Mouse (Mus musculus) limb, embryonic 10.5 days (tissue): Measurements from ENCODE around the gene E2f2. TPM values are rescaled to one million over a fixed set of nuclear protein-coding genes. Genes with fewer than 3 reads are reported as not detected.

Experiments used
- DNase-seq: peaks from one replicate; pipeline ENCODE4 v3.0.0-alpha.2; 2017; ENCODE audit warnings: low spot score
- H3K27ac ChIP-seq: fragments of 300-500 bp; sonication (generic); 2 replicates; pipeline ENCODE4 v1.5.1; 2016; ENCODE audit warnings: mild to moderate bottlenecking
- H3K27me3 ChIP-seq: fragments of 300-500 bp; sonication (generic); 2 replicates; pipeline ENCODE4 v1.6.1; 2016; ENCODE audit warnings: low read depth, mild to moderate bottlenecking; ENCODE audit not compliant: poor library complexity, severe bottlenecking
- H3K36me3 ChIP-seq: fragments of 300-500 bp; sonication (generic); 2 replicates; pipeline ENCODE4 v1.6.1; 2016; ENCODE audit warnings: mild to moderate bottlenecking, moderate library complexity
- H3K4me1 ChIP-seq: fragments of 300-500 bp; sonication (generic); 2 replicates; pipeline ENCODE4 v1.6.1; 2016
- H3K4me3 ChIP-seq: fragments of 300-500 bp; sonication (generic); 2 replicates; pipeline ENCODE4 v1.5.1; 2016; ENCODE audit warnings: mild to moderate bottlenecking, moderate library complexity
- H3K9me3 ChIP-seq: fragments of 300-500 bp; sonication (generic); replicated peaks from 2 replicates; pipeline ENCODE4 v1.6.1; 2016; ENCODE audit warnings: mild to moderate bottlenecking
- WGBS: fragments of 180-500 bp; shearing (Covaris S2); methylation state at CpG from one replicate; pipeline ENCODE4 v1.1.7; 2016; 5-methylcytosine and 5-hydroxymethylcytosine counted together
- polyA plus RNA-seq: library from polyadenylated mRNA; unstranded; fragments of >200 nt; fragmentation: Nextera tagmentation; extraction: Ambion mirVana; gene quantifications from 2 replicates; pipeline ENCODE4 v1.2.1, GENCODE M21; 2016

E2f2 gene
- polyA plus RNA-seq, 1 experiment from 2014 or later: 7.3 TPM

DNA sequence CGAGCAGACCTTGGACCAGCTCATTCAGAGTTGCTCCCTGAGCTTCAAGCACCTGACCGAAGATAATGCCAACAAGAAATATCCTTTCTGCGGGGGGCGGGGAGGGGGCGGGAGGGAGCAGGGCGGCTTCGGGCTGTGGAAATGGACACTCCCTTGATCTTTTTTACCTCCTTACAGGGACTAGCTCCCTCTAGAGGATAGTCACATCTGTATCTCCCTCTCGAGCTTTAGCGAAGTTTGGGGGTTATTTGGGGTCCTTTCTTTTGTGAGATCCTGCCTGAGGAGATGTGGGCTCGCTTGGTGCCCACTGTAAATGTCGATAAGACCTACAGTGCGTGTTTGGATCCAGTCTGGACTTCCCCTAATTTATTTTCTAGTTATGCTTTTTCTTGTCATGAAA lies 9.2 kb downstream of the E2f2 start:
- 19% methylated on average over 12 of the region's 12 CpGs for WGBS
- Histone ChIP-seq H3K27me3 (0 out of 2 replicates have a peak, but pooled peaks cover 8% of the 10 kb centered on the region), H3K27ac (no peak overlapping the region), H3K36me3 (peaks cover 35% of the 10 kb centered on the region), H3K4me1 (peaks cover 41% of the 10 kb centered on the region), H3K4me3 (0 out of 2 replicates have a peak overlapping the region, but pooled peaks have one; percentile 46), H3K9me3 (no peaks in the 10 kb centered on the region)
- DNase-seq: no peak

DNA sequence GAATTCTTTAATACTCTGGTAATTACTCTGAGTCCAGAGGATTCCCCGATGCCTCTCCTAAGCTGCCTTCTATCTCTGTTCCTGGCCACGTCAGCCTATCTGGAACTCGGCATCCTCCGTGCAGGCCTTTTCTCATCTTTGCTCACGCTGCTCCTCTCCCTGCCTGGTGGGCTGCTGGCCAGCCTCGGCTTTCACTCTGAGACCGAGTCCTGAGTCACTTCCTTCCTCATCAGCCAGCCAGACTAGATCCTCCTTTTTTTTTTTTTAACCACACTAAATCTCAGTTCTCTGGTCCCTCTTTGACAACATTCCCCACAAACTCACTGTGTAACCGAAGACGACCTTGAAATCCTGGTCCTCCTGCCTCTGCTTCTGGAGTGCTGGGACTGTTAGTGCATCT lies 13.2 kb downstream of the E2f2 start:
- Histone ChIP-seq H3K27me3 (0 out of 2 replicates have a peak, but pooled peaks cover 8% of the 10 kb centered on the region), H3K4me1 (peaks cover 11% of the 10 kb centered on the region), H3K4me3 (no peak overlapping the region), H3K36me3 (peaks cover 59% of the 10 kb centered on the region), H3K27ac (no peak overlapping the region), H3K9me3 (no peaks in the 10 kb centered on the region)
- WGBS: 87% methylated on average over 9 of the region's 9 CpGs
- no peak for DNase-seq

DNA sequence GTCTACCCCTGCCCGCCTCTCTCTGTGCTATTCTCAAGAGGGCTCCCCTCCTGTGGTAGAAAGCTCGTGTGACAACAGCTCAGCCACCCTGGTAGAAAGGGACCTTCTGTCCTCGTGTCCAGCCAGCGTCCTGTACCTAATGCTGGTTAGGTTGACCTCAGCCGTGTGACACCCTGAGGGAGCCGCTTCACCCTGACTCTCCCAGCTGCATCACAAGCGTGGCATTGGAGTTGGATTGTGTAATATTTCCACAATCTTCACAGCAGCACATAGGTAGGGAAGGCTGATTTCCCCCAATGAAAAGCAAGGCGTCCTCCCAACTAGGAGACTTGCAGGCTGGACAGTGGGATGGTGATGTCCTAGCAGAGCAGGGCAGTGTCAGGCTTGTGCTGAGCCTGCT lies 14.1 kb downstream of the E2f2 start:
- no peak overlapping the region for H3K27ac ChIP-seq
- no peak overlapping the region for H3K4me3 ChIP-seq
- H3K4me1 ChIP-seq: peaks cover 2% of the 10 kb centered on the region
- H3K9me3 ChIP-seq: no peaks in the 10 kb centered on the region
- WGBS: 83% methylated on average over 8 of the region's 8 CpGs
- H3K36me3 ChIP-seq: peaks cover 63% of the 10 kb centered on the region
- no peaks in the 10 kb centered on the region for H3K27me3 ChIP-seq
- DNase-seq: no peak

DNA sequence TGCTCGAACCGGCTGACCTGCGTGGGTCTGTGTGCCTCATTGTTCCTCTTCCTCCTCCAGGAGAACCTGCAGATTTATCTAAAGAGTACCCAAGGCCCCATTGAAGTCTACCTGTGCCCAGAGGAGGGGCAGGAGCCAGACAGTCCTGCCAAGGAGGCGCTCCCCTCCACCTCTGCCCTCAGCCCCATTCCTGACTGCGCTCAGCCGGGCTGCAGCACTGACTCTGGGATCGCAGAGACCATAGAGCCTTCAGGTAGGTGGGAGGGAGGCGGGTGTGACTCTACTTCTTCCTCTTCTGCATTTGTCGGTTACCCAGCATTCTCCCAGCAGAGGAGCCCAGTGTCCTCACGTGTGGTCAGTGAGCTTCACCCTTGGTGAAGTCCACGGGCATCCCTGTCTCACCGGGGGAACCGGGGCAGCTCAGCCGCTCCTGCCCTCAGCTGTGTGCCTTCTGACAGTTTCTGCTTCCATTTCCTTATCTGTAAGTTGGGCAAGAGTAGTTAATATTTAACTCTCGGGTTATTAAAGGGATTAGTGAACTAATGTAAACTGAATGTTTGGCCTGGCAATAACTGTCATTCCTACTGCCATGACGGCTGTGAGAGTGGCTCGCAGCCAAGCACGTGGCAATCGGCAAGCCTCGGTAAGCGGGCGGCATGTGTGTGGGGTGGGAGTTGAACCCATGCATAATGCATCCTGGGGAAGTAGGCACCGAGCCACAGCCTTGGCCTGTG lies 14.7 kb downstream of the E2f2 start:
- no peaks in the 10 kb centered on the region for H3K4me1 ChIP-seq
- no peak for DNase-seq
- no peak overlapping the region for H3K27ac ChIP-seq
- 88% methylated on average over 23 of the region's 23 CpGs for WGBS
- no peaks in the 10 kb centered on the region for H3K9me3 ChIP-seq
- H3K4me3 ChIP-seq: no peak overlapping the region
- H3K36me3 ChIP-seq: peaks cover 69% of the 10 kb centered on the region
- no peaks in the 10 kb centered on the region for H3K27me3 ChIP-seq

DNA sequence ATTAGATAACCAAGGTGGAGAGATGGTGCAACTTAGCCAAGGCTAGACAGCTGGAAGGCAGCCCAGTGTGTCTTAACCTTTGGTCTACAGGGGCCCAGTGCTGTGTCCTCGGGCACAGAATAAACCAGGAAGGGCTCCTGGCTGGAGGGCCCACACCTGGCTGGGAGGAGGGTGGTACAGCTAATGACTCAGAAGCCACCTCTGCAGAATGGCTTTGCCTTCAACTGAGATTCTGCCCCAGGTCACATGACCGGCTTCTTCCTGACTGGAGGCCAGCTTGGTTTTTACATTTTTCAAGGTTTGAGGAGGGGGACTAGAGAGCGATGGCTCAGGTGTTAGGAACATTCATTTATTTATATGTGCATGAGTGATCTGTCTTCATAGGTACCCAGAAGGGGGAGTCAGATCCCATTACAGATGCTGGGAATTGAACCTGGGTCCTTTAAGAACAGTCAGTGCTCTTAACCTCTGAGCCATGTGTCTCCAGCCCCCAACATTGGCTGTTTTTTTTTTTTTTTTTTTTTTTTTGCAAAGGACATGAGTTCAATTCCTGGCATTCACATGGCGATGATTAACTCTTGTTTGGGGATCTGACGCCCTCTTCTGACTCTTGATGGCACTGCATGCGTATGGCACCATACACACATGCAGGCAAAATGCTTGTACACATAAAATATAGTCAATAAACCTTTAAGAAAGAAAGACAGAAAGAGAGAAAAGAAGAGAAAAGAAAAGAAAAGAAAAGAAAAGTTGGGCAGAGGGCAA lies 17.0 kb downstream of the E2f2 start:
- WGBS: 83% methylated on average over 6 of the region's 6 CpGs
- peaks cover 85% of the 10 kb centered on the region for H3K36me3 ChIP-seq

DNA sequence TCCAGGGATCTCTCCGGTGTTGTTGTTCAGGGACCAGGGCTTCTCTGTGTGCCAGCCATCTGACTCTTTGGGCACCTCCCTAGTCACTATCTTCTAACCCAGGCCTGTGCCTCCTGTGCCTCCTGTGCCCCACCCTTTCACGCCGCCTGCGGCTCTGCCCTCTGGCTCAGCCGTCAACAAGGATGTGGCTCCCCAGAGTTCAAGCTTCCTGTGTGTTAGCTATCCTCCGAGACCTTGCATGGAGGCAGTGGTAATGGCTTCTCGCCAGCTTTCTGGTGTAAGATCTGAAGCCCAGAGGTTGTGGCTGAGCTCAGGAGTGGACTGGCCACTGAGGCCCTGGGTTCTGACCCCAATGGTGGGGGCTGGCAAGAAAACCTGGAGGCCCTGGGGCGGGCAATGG lies 17.7 kb downstream of the E2f2 start:
- H3K4me1 ChIP-seq: no peaks in the 10 kb centered on the region
- H3K4me3 ChIP-seq: no peak overlapping the region
- DNase-seq: no peak
- WGBS: 81% methylated on average over 8 of the region's 8 CpGs
- no peak overlapping the region for H3K27ac ChIP-seq
- H3K9me3 ChIP-seq: no peaks in the 10 kb centered on the region
- no peaks in the 10 kb centered on the region for H3K27me3 ChIP-seq
- H3K36me3 ChIP-seq: peaks cover 79% of the 10 kb centered on the region

More for the DNA sequence above, 17.0 kb downstream of the E2f2 start:
- no peaks in the 10 kb centered on the region for H3K4me1 ChIP-seq
- H3K27me3 ChIP-seq: no peaks in the 10 kb centered on the region
- H3K4me3 ChIP-seq: no peak overlapping the region
- no peak for DNase-seq
- H3K27ac ChIP-seq: no peak overlapping the region
- H3K9me3 ChIP-seq: no peaks in the 10 kb centered on the region

DNA sequence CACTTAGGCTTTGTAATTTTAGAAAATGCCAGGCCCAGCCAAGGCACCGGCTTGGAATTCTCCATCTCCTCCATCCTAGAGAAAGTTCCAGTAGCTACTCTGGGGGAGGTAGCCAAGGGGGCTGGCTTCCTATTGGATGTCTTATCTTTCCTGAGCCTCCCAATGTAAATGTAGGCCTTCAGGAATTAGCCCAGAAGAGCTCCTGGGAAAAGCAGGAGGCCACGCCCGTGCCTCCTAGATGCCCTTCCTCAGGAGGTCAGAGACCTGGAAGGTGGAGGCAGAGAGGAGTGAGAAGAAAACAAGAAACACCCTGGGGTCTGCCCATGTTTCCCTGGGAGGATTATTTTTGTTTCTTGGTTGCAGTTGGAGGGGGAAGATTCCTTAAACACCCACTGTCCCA lies 21.4 kb downstream of the E2f2 start:
- H3K4me3 ChIP-seq: no peak overlapping the region
- no peaks in the 10 kb centered on the region for H3K27me3 ChIP-seq
- WGBS: 83% methylated on average over 3 of the region's 3 CpGs
- H3K9me3 ChIP-seq: no peaks in the 10 kb centered on the region
- DNase-seq: no peak
- H3K27ac ChIP-seq: no peak overlapping the region
- H3K36me3 ChIP-seq: peaks cover 51% of the 10 kb centered on the region
- H3K4me1 ChIP-seq: peaks cover 6% of the 10 kb centered on the region; the same call in 1 of the 2 replicates

DNA sequence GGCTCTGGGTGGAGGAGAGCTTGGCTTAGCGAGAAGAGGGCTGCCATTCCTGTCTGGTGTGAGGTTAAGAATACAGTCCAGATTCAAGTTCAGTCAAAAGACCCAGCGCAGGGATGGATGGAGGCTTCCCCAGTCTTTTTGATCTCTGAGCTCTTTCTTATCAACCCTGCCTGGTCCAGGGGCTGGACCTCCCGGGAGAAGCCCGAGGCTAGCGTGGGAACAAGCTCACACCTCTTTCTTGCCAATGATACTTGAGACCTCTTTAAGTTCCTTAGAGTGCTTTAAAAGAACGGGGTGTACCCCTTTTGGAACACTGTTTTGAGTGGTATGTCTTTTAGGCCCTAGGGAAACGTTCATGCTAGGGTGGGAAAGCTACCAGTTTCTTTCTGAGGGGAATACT lies 22.8 kb downstream of the E2f2 start:
- peaks cover 41% of the 10 kb centered on the region for H3K36me3 ChIP-seq
- WGBS: 51% methylated on average over 7 of the region's 7 CpGs
- no peak overlapping the region for H3K27ac ChIP-seq

DNA sequence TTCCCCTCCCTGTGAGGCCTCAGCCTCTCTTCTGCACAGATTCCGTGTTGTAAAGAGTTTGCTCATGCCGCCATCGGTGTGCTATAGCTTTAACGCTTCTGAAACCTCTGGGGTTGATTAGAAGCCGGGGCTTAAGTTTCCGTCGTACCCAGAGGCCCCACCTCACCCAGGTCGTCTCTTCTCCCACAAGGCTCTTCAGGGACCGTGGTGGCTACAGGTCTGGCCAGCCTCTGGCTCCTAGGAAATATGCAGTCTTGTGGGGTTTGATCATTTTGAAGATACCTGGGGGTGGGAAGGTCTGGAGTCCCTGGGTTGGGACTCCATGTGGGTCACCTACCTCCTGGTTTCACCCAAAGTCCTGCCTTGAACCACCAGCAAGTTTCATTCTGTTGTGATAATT lies 23.4 kb downstream of the E2f2 start:
- Histone ChIP-seq H3K36me3 (peaks cover 36% of the 10 kb centered on the region), H3K4me3 (no peak overlapping the region), H3K4me1 (peaks cover 6% of the 10 kb centered on the region; the same call in 1 of the 2 replicates), H3K27me3 (peaks cover under 1% of the 10 kb centered on the region; the same call in 1 of the 2 replicates), H3K27ac (no peak overlapping the region), H3K9me3 (no peaks in the 10 kb centered on the region)
- DNase-seq: no peak
- 68% methylated on average over 9 of the region's 9 CpGs for WGBS

More for the DNA sequence above, 22.8 kb downstream of the E2f2 start:
- Histone ChIP-seq H3K4me1 (peaks cover 6% of the 10 kb centered on the region; the same call in 1 of the 2 replicates), H3K4me3 (no peak overlapping the region), H3K27me3 (no peaks in the 10 kb centered on the region), H3K9me3 (no peaks in the 10 kb centered on the region)
- no peak for DNase-seq

DNA sequence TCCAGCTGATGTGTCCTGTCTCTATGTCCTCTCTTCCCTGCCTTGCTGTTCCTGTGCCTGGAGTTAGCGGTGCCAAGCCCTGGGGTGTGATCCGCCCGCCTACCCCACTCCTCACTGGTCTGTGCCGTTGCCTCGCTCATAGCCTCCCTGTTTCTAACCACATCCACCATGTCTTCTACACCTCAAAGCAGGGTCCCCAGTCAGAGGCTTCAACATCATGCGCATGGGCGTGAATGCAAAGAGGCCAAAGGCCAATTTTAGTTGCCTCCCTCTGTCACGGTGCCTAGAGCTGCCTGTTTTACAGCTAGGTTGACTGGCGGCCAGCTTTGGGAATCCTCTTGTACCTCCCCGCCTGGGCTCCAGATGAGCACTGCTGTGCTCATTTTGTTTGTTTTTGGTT lies 24.0 kb downstream of the E2f2 start:
- H3K27ac ChIP-seq: no peak overlapping the region
- 79% methylated on average over 10 of the region's 10 CpGs for WGBS
- H3K36me3 ChIP-seq: peaks cover 31% of the 10 kb centered on the region
- peaks cover 6% of the 10 kb centered on the region; the same call in 1 of the 2 replicates for H3K4me1 ChIP-seq
- H3K4me3 ChIP-seq: no peak overlapping the region
- DNase-seq: no peak
- H3K27me3 ChIP-seq: peaks cover 6% of the 10 kb centered on the region
- no peaks in the 10 kb centered on the region for H3K9me3 ChIP-seq

DNA sequence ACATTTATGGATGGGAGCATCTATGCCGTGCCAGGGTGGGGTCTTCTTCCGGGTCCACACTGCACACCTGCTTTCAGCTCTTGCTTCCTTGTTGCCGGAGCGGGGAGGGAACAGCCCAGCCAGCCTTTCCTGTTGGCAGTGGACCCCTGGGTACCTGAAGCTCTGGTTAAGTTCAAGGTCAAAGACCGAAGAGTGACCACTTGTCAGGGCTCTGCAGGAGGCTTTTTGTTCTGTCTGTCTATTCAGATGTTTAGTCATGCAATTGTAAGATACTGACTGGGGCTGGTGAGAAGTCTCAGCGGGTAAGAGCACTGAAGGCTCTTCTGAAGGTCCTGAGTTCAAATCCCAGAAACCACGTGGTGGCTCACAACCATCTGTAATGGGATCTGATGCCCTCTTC lies 26.7 kb downstream of the E2f2 start:
- H3K36me3 ChIP-seq: peaks cover 4% of the 10 kb centered on the region
- H3K4me3 ChIP-seq: no peak overlapping the region
- H3K4me1 ChIP-seq: peaks cover 13% of the 10 kb centered on the region
- WGBS: 78% methylated on average over 7 of the region's 7 CpGs
- DNase-seq: no peak
- H3K9me3 ChIP-seq: no peaks in the 10 kb centered on the region
- no peak overlapping the region for H3K27ac ChIP-seq
- peaks cover 13% of the 10 kb centered on the region for H3K27me3 ChIP-seq

DNA sequence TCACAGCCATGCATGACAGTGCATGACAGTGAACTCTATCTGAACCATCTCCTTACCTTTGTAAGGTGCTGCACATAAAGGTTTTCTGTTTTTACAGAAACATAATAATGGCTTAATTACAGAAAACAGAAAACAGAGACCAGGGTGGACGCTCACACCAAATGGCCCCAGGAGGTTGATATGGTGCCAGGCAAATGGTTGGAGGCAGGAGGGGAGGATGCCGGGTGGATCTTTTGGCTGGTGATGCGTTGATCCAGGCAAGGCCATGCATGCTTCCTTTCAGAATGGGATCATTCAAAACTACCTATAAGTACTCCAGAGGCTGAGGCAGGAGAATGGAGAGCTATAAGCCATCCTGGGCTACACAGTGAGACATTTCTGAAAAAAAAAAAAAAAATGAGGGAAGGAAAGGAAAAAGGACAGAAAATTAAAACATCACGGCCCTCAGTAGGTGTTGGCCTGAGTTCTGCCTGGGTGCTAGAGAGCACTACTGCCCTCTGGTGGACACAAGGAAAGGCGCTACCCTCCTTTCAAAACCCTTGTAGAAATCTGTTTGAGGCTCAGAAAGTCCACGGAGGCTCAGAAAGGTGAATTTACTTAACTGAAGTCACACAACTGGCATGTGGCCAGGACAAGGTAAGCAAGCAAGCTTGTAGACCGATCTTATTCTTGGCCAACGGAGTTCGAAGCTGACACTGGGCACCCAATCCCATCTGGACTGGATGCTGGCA lies 27.5 kb downstream of the E2f2 start:
- Histone ChIP-seq H3K9me3 (no peaks in the 10 kb centered on the region), H3K4me3 (no peak overlapping the region), H3K4me1 (peaks cover 13% of the 10 kb centered on the region), H3K36me3 (no peaks in the 10 kb centered on the region), H3K27me3 (peaks cover 21% of the 10 kb centered on the region), H3K27ac (no peak overlapping the region)
- WGBS: 32% methylated on average over 9 of the region's 9 CpGs
- DNase-seq: peak; percentile 70

DNA sequence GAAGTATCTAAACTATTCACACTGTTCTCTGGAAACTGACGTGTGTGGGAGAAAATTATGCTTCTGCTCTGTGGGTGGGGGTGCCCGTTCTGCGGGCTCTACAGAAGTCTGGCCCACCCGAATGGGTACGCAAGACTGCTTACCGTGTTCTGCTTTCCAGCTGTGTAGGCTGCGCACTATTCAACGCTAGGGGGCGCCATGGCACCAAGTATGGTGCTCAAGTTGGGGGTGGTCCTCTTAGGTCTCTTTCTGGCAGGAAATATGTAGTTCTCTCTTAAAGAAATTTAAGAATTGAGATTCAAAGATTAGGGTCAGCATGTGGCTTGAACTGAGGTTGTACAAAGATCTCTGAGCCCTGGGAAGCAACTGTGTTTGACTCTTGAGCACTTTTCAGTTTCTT lies 30.3 kb downstream of the E2f2 start:
- Histone ChIP-seq H3K36me3 (no peaks in the 10 kb centered on the region), H3K9me3 (no peaks in the 10 kb centered on the region), H3K4me3 (no peak overlapping the region), H3K27me3 (peaks cover 35% of the 10 kb centered on the region), H3K27ac (no peak overlapping the region), H3K4me1 (peaks cover 29% of the 10 kb centered on the region)
- peak; percentile 90 for DNase-seq
- WGBS: 10% methylated on average over 9 of the region's 9 CpGs
